Mouse (Mus musculus) heart, embryonic 16.5 days (tissue): ENCODE results near the gene Fcamr. TPM values are rescaled to one million over a fixed set of nuclear protein-coding genes. Genes with fewer than 3 reads are reported as not detected.

Experiments
- ATAC-seq: fragments of 200-750 bp; cut with Nextera tagmentation; replicated peaks from 2 replicates; pipeline ENCODE4 v1.8.0; 2017; ENCODE audit warnings: moderate number of reproducible peaks; ENCODE audit not compliant: insufficient read depth, low FRiP score; ENCODE audit errors: extremely low read depth
- H3K27ac ChIP-seq: fragments of 300-500 bp; sonication (generic); 2 replicates; pipeline ENCODE4 v1.5.1; 2014; ENCODE audit warnings: mild to moderate bottlenecking, low read length, control low read depth, moderate library complexity
- H3K27me3 ChIP-seq: fragments of 300-500 bp; sonication (generic); 2 replicates; pipeline ENCODE4 v1.6.1; 2014; ENCODE audit warnings: low read length, mixed read lengths; ENCODE audit not compliant: control insufficient read depth, insufficient read depth
- H3K36me3 ChIP-seq: fragments of 300-500 bp; sonication (generic); 2 replicates; pipeline ENCODE4 v1.6.1; 2014; ENCODE audit not compliant: control insufficient read depth, insufficient read depth
- H3K4me1 ChIP-seq: fragments of 300-500 bp; sonication (generic); 2 replicates; pipeline ENCODE4 v1.6.1; 2014; ENCODE audit warnings: low read length, mixed read lengths; ENCODE audit not compliant: control insufficient read depth, insufficient read depth
- H3K4me2 ChIP-seq: fragments of 300-500 bp; sonication (generic); 2 replicates; pipeline ENCODE4 v1.6.1; 2014; ENCODE audit warnings: low read depth, mild to moderate bottlenecking, control low read depth, low read length
- H3K4me3 ChIP-seq: fragments of 300-500 bp; sonication (generic); 2 replicates; pipeline ENCODE4 v1.5.1; 2014; ENCODE audit warnings: mild to moderate bottlenecking, control low read depth, low read length
- H3K9ac ChIP-seq: fragments of 300-500 bp; sonication (generic); 2 replicates; pipeline ENCODE4 v1.6.1; 2014; ENCODE audit warnings: low read length, control low read depth
- H3K9me3 ChIP-seq: fragments of 300-500 bp; sonication (generic); replicated peaks from 2 replicates; pipeline ENCODE4 v1.6.1; 2016; ENCODE audit warnings: low read length; ENCODE audit not compliant: control insufficient read depth
- WGBS: fragments of 180-500 bp; shearing (Covaris S2); extraction: QIAGEN DNeasy Blood & Tissue Kit; methylation state at CpG from one replicate; pipeline ENCODE4 v1.1.7; 2014; 5-methylcytosine and 5-hydroxymethylcytosine counted together
- polyA plus RNA-seq: library from polyadenylated mRNA; unstranded; fragments of >200 nt; fragmentation: Nextera tagmentation; extraction: Ambion mirVana; gene quantifications from 2 replicates; pipeline ENCODE4 v1.2.1, GENCODE M21; 2015

The Fcamr gene
- polyA plus RNA-seq, result 0.21 TPM in 1 of 2 replicates, not detected in the other

GRCm38 (mm10) chr1:130800602-130801001 is at the start of gene Fcamr:
Gene Fcamr (plus strand): TSS chr1:130800902.
- ATAC-seq, result no peak
- Histone ChIP-seq H3K27me3 (peaks cover 3% of the 10 kb centered on the region; the same call in 1 of the 2 replicates), H3K27ac (no peak within 1 kb of the TSS), H3K9ac (no peak within 1 kb of the TSS), H3K36me3 (no peaks in the 10 kb centered on the region), H3K4me3 (no peak within 1 kb of the TSS), H3K9me3 (no peaks in the 10 kb centered on the region), H3K4me2 (no peak within 1 kb of the TSS), H3K4me1 (peaks cover 15% of the 10 kb centered on the region)
- 79% methylated on average over 8 of the region's 8 CpGs for WGBS

DNA sequence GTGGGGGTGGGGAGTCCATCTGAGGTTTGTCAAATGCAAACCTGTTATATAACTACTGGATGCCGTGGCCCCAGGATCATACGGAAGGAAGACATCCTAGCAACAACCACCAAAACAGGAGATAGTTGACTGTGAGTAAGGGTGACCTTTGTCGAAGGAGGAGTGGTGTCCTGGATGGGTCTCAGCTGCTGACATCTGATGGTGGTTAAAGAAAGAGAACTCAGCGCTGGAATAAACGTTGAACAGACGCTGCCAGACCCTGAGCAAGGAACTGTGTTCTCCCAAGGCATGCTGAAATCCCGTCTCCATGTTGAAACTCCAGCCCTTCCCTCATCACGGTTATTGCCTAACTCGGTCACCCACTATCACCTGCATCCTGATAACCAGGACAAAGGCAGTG is 41.0 kb upstream of the Fcamr start:
- Histone ChIP-seq H3K27ac (no peak overlapping the region), H3K27me3 (no peaks in the 10 kb centered on the region), H3K9ac (no peak overlapping the region), H3K4me2 (no peak overlapping the region), H3K9me3 (no peaks in the 10 kb centered on the region), H3K4me1 (no peaks in the 10 kb centered on the region), H3K4me3 (no peak overlapping the region), H3K36me3 (no peaks in the 10 kb centered on the region)
- 35% methylated on average over 9 of the region's 9 CpGs for WGBS
- no peak for ATAC-seq

DNA sequence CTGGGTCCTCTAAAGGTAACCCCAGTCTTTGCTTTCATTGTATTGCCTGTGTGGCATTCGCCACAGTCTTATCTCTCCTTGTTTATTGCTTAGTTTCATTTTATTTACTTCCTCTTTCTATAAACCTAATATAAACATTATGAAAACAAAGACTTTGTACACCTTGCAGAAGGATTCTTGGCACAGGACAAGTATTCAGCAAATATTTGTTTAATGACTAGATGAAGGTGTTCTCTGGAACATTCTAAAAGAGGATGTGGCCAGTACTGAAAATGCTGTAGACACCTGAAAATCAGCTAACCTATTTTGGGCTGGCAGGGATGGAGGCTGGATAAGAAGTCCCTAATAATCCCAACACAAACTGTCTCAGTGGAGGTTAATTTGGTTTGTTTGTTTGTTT is 39.1 kb upstream of the Fcamr start:
- Histone ChIP-seq H3K27ac (no peak overlapping the region), H3K36me3 (no peaks in the 10 kb centered on the region), H3K9ac (no peak overlapping the region), H3K4me3 (no peak overlapping the region), H3K4me2 (no peak overlapping the region), H3K9me3 (no peaks in the 10 kb centered on the region), H3K4me1 (no peaks in the 10 kb centered on the region), H3K27me3 (no peaks in the 10 kb centered on the region)
- WGBS, result 68% methylated on average over 1 of the region's 1 CpGs
- ATAC-seq, result no peak

DNA sequence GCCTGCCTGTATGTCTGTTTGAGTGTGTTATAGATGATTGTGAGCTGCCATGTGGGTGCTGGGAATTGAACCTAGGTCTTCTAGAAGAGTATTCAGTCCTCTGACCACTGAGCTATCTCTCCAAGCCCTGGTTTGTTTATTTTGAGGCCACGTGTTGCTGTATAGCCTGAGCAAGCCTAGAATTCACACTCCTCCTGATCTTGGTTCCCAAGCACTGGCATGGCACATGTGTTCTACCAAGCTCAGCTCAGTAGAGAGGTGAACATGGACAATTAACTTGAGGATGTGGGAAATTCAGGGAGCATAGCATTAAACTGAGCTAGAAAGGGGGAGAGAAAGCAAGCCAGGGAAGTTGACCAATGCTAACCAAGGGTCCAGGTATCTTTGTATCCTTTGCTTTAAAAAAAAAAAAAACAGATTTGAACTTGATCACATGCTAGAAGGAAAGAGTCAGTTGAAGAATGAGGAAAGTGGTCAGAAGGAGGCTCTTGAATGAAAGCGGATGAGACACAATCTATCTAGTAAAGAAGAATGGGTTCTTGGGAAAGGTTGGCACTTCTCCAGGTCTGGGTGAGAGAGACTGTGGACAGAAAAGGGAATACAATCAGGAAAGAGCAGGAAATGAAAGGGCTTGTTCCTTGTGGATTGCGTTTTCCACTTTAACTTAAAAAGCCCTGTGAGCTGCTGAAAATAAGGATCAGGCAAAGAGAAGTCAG is 38.5 kb upstream of the Fcamr start:
- no peak overlapping the region for H3K4me2 ChIP-seq
- H3K4me3 ChIP-seq, result no peak overlapping the region
- no peaks in the 10 kb centered on the region for H3K9me3 ChIP-seq
- H3K9ac ChIP-seq, result no peak overlapping the region
- no peak for ATAC-seq
- no peaks in the 10 kb centered on the region for H3K36me3 ChIP-seq
- H3K27me3 ChIP-seq, result no peaks in the 10 kb centered on the region
- WGBS, result 65% methylated on average over 3 of the region's 3 CpGs
- no peaks in the 10 kb centered on the region for H3K4me1 ChIP-seq
- no peak overlapping the region for H3K27ac ChIP-seq

- 72% methylated on average over 12 of the region's 12 CpGs for WGBS
- H3K36me3 ChIP-seq, result no peaks in the 10 kb centered on the region
- H3K4me3 ChIP-seq, result no peak overlapping the region
- no peaks in the 10 kb centered on the region for H3K9me3 ChIP-seq
- ATAC-seq, result no peak
- H3K27ac ChIP-seq, result no peak overlapping the region
- no peaks in the 10 kb centered on the region for H3K4me1 ChIP-seq
- no peak overlapping the region for H3K4me2 ChIP-seq
- no peaks in the 10 kb centered on the region for H3K27me3 ChIP-seq
- H3K9ac ChIP-seq, result no peak overlapping the region
Measured at GRCm38 (mm10) chr1:130764027-130764461, 36.7 kb upstream of the Fcamr start.

DNA sequence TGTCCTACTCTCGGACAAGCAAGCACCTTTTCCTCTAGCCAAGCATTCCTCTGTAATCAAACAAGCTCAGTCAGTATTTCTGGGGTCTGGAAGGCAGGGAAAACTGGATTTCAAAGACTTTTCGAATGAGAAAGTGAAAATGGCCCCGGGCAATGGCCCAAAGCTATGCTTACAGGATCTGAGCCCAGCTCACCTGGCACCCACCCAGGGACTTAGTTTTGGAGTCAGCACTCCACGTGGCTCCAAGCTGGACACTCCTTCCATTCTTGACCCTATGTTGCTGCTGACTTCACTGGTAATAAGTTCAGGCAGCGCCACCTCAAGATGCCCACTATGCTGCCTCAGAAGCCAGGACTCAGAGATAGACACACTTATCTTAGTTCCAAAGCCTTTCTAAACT is 33.6 kb upstream of the Fcamr start:
- Histone ChIP-seq H3K4me1 (no peaks in the 10 kb centered on the region), H3K36me3 (no peaks in the 10 kb centered on the region), H3K9ac (no peak overlapping the region), H3K9me3 (no peaks in the 10 kb centered on the region), H3K4me3 (no peak overlapping the region), H3K4me2 (no peak overlapping the region), H3K27ac (no peak overlapping the region), H3K27me3 (no peaks in the 10 kb centered on the region)
- no peak for ATAC-seq
- 70% methylated on average over 5 of the region's 5 CpGs for WGBS

DNA sequence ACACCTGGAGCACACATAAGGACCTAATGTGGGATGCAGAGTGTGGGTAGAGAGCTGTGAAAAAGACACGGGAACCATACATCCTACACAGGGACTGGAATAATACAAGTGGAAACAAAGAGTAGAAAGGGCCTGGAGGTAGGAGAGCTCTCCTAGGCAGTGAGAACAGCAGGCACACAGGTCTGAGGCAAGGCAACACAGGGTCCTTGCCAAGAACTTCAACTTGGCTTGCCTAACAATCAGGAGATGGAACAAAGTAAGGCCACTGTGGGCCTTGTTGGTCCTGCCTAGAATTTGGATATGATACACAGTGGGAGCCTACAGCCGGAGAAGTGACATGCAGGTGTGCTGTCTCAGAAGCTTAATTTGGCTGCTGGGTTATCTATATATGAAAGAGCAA is 30.8 kb upstream of the Fcamr start:
- no peaks in the 10 kb centered on the region for H3K4me1 ChIP-seq
- no peak for ATAC-seq
- H3K4me2 ChIP-seq, result no peak overlapping the region
- H3K36me3 ChIP-seq, result no peaks in the 10 kb centered on the region
- no peak overlapping the region for H3K9ac ChIP-seq
- H3K27ac ChIP-seq, result no peak overlapping the region
- no peaks in the 10 kb centered on the region for H3K27me3 ChIP-seq
- 80% methylated on average over 2 of the region's 2 CpGs for WGBS
- H3K4me3 ChIP-seq, result no peak overlapping the region
- no peaks in the 10 kb centered on the region for H3K9me3 ChIP-seq

- no peaks in the 10 kb centered on the region for H3K9me3 ChIP-seq
- H3K36me3 ChIP-seq, result no peaks in the 10 kb centered on the region
- no peak overlapping the region for H3K4me2 ChIP-seq
- H3K4me1 ChIP-seq, result no peaks in the 10 kb centered on the region
- no peaks in the 10 kb centered on the region for H3K27me3 ChIP-seq
- no peak overlapping the region for H3K9ac ChIP-seq
- no peak for ATAC-seq
- WGBS, result 76% methylated on average over 4 of the region's 4 CpGs
- H3K27ac ChIP-seq, result no peak overlapping the region
- H3K4me3 ChIP-seq, result no peak overlapping the region
Measured at GRCm38 (mm10) chr1:130770487-130770886, 30.2 kb upstream of the Fcamr start.

- no peak overlapping the region for H3K27ac ChIP-seq
- no peaks in the 10 kb centered on the region for H3K36me3 ChIP-seq
- no peaks in the 10 kb centered on the region for H3K9me3 ChIP-seq
- H3K4me1 ChIP-seq, result no peaks in the 10 kb centered on the region
- no peak for ATAC-seq
- H3K4me2 ChIP-seq, result no peak overlapping the region
- 69% methylated on average over 3 of the region's 3 CpGs for WGBS
- H3K27me3 ChIP-seq, result no peaks in the 10 kb centered on the region
- H3K9ac ChIP-seq, result no peak overlapping the region
- no peak overlapping the region for H3K4me3 ChIP-seq
Measured at GRCm38 (mm10) chr1:130770981-130771494, 29.7 kb upstream of the Fcamr start.
